Mouse (Mus musculus): Measurements from ENCODE around the gene Twsg1.

The Twsg1 gene

DNA sequence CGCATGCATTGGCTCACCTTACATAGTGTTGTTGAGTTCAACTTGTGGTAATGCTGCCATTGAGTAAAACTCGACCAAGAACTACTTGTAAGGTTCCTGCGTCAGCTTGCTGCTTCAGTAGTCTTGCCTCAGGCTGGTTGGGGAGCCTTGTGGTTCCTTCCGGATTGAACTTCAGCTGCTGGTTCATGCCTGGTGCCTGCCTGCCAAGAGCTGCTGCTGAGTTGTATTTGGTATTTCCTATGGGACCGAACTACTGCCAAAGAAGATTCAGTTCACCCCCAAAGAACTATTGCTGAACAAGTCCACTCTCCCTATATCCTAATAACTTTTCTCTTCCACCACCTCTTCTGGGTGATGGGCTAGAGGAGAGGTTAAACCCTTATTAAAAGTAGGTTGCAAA, 61.5 kb downstream of the Twsg1 start:
- in situ Hi-C loops (cut with MboI), result no loop called here

DNA sequence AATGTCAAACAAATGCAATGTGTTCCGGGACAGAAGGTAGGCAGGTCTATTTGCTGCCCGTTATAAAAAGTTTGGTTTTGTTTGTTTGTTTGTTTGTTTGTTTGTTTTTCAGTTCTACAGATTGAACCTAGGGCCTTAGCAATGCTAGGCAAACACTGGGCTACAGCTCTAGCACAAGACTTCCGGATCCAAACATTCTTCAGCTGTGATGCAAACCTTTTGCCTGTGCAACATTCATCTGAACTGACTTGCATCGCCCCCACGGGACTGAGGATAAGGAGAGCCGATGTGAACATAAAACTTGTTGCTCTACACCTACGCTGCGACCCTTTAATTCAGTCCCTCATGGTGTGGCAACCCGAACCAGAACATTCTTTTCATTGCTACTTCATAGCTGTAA, 64.5 kb downstream of the Twsg1 start:
- in situ Hi-C loops (cut with MboI), result no loop called here

DNA sequence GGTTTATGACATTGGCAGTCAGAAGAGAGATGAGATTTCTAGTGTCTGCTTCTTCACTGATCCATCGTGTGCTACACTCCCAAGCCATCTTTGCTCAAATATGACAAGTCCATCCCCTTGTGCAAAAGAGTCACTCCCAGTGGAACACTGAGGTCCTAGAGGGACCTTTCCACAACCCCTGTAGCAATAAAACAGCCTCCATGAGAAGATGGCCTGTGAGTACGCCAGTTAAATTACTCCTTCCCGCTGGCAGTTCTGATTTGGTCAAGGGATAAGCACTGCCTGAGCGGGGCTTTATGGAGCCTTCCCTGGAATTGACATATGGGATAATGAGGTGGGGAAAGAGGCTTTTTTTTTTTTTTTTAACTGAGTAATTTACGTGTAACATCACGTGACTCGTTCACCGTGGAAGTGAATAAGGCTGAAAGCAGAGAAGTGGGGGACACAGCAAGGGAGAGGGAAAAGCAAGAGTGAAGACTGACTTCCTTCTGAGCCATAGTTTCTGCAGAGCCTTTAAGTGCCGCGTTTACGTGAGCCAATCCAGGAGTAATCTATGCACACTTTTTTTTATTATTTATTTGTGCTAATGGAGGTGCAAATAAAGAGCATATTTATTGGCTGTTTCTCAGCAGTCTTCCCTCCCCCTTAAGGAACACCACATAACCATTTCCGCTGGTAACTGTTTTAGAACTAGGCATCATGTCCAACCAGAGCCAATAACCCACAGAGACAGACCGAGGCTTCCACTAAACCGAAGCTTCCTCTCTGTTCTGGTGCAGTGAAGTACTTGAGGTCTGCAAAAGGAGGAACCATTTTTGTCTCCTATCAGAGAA, 65.1 kb downstream of the Twsg1 start, which contains the start of gene Ralbp1:
TSS of gene Ralbp1 (minus strand) at position 102 of the 833 bp plus-strand sequence.
- in situ Hi-C loops (cut with MboI), result no loop called here

DNA sequence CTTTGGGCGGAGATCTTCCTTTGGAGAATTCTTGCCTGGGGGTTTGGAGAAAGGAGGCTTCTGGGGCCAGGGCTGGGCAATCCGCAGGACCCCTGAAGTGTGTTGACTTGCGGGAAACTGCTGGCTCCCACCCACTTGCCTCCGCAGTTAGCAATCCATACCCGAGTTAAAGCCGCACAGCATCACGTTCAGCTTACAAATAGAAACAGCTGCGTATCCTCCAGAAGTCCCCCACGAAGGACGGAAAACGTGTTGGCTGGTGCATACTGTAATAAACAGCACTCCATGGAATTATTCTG, 65.7 kb downstream of the Twsg1 start:
- in situ Hi-C loops (cut with MboI), result no loop called here

DNA sequence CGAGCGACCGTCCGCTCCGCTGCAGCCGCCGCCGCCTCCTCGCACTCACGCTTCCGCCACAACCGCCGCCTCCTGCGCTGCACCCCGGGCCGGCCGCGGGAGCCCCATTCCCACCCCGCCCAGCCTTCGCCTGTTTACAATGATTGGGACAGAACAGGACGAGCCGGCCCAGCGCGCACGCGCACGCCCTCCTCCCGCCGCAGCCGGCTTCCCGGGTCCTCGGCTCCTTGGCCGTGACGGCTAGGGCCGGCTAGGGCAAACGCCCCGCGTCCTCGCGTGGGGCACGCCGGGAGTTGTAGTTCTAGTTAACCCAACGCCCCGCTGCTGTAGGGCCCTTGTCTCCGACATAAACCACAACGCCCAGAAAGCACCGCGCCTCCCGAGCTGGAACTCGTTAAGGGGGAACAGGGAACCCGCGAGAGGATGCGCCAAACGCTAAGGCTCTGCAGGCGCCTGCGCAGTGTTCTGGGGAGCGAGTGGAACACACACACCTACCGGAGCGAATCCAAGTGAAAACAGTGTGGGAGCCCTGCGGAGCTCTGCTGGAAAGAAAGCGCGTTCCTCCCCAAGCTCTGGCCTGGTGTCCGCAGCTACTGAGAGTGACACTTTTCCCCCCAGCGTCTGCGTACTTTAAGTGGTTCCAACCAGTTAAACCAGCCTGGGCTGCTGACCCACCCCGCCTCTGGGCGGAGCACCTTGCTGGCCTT, 66.2 kb downstream of the Twsg1 start:
- in situ Hi-C loops (cut with MboI), result loop anchor here (5.0 kb wide), 1 partner anchor 62 kb away; no protein-coding TSS in a partner anchor

DNA sequence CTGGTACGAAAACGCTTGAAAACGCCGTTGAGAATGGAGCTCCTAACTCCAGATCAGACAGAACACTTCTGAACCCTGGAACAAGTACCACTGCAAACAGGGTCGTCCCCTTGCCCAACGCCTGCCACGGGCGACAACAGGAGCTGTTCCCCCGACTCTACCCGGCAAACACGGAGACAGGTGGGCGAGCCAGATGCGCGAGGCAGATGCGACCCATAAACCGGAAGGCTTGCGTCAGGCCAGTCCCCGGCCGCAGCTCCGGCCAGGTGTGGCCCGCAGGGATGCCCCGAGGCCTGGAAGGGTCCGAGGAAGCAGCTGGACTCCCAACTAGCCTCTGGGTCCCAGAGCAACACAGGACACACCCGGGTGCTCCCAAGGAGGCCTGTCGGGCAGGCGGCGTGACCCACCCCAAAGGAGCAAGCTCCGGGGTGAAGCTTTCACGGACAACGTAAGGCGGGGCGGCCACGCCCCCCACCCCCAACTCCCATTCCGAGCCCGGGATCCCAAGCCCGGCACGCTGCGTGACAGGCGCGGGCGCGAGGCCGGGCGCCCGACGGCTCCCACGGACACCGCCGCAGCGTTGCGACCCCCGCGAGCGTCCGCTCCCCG, 66.9 kb downstream of the Twsg1 start:
- in situ Hi-C loops (cut with MboI), result loop anchor here (5.0 kb wide), 1 partner anchor 63 kb away; no protein-coding TSS in a partner anchor

- in situ Hi-C loops (cut with MboI), result no loop called here
These were observed 74.0 kb downstream of the Twsg1 start for GRCm38 (mm10) chr17:65877026-65877425.

GRCm38 (mm10) chr17:65873834-65874233, 77.2 kb downstream of the Twsg1 start:
- in situ Hi-C loops (cut with MboI), result no loop called here

GRCm38 (mm10) chr17:65873156-65873555, 77.9 kb downstream of the Twsg1 start:
- in situ Hi-C loops (cut with MboI), result no loop called here

DNA sequence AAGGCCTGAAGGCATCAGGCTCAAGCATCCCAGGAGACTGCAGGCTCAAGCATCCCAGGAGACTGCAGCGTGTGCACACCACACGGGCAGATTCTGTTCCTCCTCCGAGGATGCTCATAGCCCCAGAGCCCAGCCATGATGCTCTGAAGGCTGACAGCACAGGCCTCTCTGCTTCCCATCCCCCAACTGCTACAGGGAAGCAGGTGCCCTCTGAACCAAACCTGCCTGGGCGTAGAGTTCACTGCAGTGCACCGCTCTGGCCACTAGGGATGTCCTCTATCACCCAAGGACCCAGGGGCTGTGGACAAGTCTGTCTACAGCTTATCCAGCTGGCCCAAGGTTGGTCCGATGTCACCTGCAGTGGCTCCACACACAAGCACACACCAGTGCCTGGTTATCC, 78.4 kb downstream of the Twsg1 start:
- in situ Hi-C loops (cut with MboI), result no loop called here

GRCm38 (mm10) chr17:65872051-65872450, 79.0 kb downstream of the Twsg1 start:
- in situ Hi-C loops (cut with MboI), result no loop called here
